Mouse (Mus musculus) c-Kit-positive CD71-negative TER-119-negative erythroid progenitor cells, embryonic 14.5 days (primary cell): ENCODE data around the gene Gdf7.

Experiments
- DNase-seq: peaks from one replicate; pipeline ENCODE4 v3.0.0-alpha.2; 2013; ENCODE audit warnings: low read depth

The Gdf7 gene

DNA sequence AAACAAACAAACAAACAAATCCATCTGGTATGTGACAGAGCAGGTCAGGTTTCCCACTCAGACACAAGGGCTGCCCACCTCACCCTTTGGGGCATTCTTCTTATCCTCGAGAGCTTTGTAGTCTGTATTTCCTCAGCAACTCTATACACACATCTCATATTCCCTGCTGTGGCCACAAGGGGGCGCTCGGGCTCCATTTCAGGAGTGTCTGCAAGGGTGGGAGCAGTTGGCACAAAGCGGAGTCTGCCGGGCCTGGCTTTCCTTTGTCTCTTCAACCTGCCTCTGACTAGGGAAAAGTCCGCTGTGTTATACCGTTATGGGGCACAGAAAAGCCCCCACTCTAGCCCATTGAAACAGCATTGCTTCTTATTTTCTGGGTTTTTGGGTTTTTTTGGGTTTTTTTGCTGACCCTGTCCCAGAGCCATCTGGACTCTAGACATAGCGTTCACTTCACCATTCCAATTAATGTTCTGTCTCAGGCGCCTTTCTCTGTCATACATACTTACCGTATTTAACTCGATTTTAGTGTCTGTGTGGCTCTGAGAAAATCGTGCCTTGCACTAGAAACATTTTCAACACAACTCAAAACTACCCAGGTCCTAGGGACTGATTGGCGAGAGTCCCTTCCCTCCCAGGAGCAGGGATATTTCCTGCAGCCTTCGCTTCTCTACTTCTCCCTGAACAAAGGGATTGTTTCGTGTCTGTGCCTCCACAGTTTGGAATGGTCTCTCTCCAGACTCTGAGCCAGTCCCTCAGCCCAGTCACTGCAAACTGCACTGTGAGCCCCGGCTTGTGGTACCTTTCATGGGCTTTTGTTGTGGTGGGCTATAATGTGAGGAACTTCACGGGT is 25.3 kb upstream of the Gdf7 start:
- peak; percentile 91 for DNase-seq

DNA sequence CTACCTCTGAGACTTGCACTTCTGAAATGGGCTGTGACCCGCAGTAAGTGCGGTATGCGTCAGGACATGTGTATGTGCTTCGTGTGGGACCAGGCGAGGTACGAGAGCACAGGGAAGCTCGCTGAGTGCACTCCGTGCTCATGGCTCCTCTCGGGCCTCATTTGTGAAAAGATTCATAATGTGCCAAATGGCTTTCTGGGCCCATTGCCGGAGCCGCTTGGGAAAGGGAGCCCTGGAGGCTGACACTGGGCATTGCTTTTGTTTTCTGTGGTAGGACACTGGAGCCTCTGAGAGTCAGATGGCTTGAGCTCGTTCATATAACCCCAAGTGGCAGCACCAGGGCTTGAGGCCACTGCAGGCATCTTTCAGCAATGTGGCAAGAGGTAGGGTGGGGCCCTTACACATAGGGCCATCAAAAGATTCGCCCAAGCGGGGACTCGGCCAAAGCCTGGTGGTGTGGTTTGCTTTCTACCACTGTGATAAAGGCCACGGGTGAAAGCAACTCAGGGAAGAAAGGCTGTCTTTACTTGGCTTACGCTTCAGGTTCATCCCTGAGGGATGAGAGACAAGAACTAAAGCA is 24.3 kb upstream of the Gdf7 start:
- no peak for DNase-seq

DNA sequence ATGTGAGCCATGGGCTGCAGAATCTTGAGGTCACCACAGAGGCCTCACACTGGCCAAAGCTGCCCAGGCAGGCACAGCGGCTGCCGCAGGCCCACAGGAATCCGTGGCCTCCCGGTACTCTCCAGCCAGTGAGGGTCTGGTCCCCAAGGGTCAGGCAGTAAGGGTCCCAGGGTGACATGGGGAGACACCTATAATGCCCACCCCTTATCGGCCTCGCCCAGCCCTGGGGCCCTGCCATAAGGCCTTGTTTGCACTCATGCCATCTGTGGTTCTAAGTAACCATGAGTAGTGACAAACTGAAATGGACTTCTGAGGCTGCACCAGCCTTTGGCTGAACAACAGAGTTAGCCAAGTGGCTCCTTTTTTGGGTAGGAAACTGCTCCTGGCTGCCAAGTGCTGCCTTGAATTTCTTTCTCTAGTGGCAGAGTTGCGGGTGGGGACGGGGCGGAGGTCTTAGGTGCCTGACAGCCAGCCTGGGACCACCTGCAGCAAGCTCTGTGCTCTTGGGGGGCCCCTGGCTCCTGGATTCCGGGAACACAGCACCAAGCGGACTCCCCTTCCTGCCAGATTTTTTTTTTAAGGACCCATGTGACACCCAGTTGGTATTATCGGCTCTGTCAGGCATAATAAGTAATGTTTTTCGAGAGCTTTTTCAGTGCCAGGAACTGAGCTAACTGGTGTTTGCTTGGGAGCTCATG is 23.6 kb upstream of the Gdf7 start:
- no peak for DNase-seq

DNA sequence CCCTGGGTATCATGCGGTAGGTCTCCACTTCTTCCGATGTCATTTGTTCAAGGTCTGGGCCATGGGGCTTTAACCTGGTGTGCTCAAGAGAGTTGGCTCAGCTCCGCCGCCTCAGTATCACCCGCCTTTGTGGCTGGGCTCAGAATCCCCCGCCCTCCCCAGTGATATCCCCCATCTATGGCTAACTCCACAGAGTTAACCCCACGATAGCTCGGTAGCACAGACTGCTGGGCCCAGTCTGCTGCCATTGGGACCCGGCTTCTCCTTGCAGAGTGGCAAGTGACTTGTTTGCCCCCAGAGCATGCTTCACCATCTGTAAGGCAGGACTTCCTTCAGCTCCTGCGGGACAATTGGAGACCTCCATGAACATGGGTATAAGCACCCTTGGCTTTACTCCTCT is 22.3 kb upstream of the Gdf7 start:
- DNase-seq, result no peak

DNA sequence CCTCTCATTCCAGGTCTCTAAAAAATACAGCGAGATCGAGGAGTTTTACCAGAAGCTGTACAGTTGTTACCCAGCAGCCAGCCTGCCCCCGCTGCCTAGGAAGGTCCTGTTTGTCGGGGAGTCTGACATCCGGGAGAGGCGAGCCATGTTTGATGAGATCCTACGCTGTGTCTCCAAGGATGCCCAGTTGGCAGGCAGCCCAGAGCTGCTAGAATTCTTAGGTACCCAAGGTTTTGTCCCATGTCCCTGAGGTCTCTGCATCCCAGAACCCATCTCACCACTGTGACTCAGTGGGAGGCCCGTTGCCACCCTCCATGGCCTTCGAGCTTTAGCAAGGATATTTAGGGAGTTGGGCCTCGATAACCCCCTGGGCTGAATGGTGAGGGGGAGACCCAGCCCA is 19.8 kb upstream of the Gdf7 start:
- DNase-seq, result no peak

DNA sequence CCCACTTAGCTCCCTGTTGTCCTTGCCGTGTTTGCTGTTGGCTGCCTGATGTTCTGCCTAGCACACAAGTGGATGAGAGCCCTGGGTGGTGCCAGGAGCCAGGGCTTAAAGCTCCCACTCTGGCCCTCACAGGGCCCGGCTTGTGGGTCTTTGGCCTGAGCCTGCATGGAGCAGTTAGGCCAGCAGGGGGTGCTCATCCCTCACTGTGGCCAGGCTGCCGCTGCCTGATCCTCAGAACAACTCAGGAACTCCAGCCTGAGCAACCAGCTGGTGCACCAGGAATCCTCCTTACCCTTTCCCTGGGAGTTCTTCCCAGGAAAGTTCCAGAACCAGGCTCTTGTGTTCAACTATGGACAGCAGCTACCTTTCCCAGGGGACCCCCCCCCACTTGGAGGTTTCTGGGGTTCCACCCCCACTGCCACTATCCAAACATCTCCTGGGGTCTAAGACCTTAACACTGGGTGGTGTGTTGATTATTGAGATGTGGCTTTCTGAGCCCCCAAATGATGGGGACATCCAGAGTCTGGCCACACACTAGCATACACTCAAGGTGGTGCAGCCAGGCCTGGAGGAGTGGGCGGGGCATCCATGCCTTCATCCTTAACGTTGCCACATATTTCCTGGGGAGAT is 18.4 kb upstream of the Gdf7 start:
- peak; percentile 32 for DNase-seq

DNA sequence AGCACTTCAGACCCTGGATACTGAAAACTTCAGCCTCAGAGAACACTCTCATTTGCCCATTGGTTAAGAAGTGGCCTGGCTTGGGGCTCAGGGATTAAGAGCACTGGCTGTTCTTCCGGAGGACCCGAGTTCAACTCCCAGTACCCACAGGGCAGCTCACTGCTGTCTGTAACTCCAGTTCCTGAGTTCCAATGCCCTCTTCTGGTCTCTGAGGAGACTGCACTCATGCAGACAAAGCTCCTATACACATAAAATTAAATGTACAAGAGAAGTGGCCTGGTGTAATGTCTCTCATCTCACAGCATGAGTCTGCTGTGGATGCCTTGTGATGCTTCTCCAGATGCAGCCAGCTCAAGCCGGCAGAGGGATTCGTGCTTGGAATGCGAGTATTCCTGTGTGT is 14.8 kb upstream of the Gdf7 start:
- no peak for DNase-seq

DNA sequence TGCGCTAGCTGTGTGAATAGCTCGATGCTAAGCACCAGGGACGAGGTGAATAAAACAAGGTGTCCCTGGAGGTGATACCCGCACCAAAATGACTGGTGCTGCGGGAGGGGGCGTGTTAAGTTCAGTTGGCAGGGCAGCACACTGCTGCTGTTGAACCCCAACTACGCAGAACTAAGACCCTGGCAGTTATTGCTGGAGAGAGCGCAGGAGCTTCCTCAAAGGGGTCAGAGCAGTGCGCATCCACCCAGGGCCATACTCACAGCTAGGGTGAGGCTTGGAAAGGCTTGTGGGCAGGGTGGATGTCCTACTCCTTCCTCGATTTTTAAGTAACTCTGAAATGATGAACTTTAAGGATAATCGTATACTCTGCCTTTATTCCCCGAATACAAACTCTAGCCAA is 12.0 kb upstream of the Gdf7 start:
- no peak for DNase-seq

DNA sequence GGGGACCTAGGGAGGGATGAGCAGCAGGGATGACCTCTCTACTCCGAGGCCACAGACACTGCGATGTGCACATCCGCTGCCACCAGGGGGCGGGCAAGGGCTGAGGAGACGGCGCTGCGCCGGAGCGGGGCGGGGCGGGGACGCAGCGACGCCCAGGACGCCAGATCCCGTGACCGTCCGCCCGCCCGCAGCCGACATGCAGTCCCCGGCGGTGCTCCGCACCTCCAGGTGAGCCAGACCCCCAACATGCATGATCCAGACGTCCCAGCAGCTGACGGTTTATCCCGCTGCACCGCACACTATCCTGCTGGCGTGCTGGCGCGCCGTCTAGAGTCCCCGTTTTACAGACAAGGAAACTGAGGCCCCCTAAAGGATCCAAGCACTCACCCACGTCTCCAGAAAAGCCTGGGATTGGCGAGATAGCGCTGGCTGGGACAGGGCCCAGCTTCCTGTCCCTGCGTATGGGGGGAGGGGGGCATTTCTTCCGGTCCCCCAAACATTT is 11.6 kb upstream of the Gdf7 start, which contains the start of gene Hs1bp3:
Hs1bp3 (plus strand) TSS at position 163 of the 502 bp plus-strand sequence.
- DNase-seq, result peak; percentile 74

DNA sequence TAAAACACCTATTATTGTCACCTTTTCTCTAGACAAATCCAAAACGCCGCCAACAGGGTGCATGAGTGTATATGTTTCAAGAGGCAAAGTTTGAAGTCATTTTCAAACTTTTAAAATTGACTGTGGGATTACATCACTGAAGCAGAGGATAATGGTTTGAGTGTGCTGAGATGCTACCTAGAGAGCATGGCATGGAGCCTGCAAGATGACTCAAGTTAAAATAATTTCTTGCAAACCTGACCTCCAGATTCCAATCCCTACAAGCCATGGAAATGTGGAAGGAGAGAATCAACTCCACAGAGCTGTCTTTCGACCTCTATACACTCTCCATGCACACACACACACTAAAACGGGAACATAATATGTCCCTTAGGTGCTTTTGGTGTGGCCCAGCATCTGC is 10.5 kb upstream of the Gdf7 start:
- no peak for DNase-seq

DNA sequence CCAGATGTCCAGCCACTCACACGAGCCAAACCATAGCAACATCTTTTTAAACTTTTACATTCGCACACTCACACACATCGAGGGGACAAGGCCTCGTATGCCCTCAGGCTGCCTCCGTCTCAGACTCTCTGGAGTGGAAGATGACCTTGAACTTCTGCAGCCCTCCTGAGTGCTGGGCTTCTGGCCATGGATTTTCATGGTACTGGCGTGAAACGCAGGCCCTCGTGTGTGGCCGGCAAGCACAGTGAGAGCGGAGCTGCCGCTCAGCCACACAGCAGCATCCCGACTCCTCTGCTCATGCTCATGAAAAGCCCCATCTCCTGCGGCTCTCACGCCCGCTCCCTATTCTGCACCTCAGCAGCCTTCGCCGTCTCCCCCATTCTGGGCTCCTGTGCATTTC is 9.2 kb upstream of the Gdf7 start:
- DNase-seq, result no peak

DNA sequence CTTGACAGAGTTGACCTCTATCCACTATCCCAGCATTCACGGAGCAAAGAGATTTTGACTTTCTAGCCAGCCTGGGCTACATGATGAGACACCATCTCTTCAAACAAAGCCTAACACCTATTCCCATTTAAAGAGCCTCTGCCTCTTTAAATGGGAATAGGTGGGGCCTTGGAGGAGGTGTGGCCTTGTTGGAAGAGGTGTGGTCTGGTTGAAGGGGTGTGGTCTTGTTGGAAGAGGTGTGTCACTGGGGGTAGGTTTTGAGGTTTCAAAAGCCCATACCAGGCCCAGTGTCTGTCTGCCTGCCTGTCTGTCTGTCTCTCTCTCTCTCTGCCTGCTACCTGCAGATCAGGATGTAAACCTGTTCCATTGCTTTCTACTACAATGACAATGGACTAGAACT is 5.2 kb upstream of the Gdf7 start:
- no peak for DNase-seq

DNA sequence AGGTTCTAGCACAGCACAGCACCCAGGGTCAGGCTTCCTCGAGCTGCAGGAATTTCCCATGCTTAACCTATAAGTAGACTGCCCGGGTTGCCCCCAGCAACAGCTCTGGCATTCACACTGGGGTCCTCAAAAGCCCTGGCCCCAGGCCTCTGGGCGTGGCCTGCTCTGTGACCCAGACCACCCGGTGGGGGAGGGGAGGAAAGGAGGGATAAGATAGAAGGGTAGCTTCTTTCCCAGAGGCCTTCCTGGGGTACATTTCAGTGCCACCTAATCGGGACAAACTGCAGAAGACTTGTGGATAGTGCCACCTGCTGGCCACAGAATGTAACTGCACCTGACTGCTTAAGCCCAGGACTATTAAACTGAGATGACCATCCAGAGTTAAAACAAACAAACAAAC is 4.7 kb upstream of the Gdf7 start:
- peak; percentile 50 for DNase-seq

DNA sequence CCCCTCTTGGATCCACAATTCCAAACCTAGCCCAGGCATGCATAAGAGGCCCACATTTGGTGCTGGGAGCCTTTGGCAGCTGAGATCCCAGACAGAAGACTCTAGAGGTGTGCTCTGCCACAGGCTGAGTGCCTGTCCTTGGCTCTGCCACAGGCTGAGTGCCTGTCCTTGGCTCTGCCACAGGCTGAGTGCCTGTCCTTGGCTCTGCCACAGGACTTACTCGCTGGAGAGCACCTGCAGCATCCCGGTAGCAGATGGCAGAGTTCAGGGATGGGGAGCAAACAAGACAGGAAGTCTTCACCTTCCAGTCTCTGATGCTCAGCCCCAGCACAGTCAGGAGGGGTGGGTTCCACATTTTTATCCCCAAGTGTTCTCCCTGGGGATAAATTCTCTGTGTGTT is 3.5 kb upstream of the Gdf7 start:
- DNase-seq, result no peak

DNA sequence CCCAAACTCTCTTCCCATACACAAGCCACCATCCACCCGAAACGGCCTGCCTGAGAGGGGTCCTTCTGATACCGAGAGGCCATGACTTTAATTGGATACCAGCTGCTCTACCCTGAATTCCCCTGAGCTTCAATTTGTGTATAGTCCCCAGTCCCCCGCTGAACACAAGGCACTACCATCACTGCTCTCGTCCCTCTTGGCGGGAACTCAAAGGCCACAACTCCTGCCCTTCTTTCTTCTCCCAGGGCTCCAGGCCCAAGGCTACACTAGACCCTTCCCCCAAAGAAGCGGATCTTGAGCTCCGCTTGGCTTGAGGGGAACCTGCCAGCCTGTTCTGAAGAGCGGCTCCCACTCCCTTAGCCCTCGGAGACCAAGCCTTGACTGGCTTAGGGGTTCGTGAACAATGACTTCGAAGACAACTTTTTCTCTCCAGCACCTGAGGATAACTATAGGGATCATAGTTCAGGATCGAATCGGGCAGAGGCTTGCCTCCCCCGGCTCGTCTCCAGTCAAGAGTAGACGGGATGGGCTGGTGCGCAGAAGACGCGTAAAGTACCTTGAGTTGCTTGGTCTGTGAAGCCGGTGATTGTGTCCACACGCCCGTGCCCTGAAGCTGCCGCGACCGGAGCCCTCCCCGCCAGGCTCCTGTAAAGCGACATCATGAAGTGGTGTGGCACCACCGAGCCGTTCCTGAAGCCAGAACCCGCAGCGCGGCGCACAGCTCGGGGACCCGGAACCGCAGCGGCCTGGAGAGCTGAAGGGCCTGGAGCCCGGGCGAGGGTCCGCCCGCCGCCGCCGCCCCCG is 541 bp downstream of the Gdf7 start:
- no peak for DNase-seq

DNA sequence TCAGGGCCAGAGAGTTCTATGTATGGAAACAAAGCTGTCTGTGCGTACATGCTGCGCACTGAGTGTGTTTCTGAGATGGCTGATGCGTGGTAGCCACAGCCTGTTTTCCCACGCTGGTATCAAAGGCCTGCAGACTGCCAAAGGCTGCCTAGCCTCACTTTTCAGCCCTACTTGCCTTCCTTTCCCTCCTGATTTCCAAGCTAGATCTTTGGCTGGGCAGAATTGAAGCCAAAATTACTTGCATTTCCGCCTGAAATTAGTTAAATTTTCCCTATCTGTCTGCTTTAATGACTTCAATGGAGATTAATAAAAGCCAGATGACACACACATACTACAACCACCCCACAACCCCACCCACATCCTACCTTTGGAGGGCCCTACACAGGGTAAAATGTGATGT is 1.2 kb downstream of the Gdf7 start:
- no peak for DNase-seq

DNA sequence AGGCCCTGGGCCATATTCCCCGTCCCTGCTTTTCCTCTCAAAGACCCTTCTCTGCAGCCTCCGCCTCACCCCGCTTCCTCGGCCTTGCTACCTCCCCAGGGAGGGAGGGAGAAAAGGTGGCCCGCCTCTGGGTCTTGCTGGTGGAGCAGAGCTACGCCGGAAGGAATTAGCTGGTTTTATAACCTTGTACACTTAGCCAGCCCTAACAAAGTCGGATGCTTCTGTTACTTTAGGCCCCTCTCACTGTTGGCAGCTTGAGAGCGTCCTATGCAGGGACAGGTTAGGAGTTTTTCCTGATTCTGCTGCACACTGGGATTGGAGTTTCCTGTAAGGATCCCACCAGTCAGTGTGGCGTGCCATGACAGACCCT is 1.7 kb downstream of the Gdf7 start:
- no peak for DNase-seq

DNA sequence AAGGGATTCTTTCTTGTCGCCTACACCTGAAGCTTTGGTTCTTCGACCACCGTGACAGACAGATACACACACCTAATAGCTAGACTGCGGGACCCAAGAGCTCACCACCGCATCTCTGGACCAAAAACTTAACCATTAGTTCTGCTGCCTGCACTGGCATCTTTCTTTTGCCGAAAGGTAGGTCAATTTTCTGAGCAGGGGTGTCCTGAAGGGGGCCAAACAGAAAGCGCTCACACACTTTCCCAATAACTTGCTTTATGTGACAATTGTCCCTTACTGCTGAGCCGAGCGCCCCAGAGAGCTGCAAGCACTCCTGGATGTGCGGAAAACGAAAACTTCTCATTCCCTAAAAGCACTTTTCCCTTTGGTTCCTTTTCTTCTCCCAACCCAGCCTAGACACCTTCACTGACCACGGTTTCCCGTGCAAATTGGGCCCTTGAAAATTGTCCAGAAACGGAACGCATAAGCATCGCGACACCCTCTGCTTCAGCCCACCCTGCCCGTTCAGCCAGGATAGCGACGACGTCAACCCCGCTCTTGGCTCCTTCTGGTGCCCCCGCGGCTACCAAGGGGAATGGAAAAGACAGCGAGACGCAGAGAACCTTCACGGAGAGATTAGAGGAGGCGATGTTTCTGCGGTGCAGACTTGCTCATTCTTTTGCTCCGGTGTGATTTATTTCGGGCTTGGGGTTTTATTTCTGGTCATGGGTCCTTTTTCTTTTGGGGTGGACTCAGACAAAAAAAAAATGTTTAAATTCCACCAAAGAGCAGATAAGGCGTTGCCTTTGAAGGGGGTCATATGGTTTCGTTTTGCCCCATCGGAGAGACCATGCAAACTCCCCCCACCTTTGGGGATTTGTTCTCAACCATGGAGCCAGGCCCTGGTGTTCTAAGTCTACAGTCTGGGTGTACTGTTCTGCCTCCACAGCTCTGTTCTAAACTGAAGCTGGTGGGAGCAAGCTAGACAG is 2.3 kb downstream of the Gdf7 start:
- DNase-seq, result no peak

DNA sequence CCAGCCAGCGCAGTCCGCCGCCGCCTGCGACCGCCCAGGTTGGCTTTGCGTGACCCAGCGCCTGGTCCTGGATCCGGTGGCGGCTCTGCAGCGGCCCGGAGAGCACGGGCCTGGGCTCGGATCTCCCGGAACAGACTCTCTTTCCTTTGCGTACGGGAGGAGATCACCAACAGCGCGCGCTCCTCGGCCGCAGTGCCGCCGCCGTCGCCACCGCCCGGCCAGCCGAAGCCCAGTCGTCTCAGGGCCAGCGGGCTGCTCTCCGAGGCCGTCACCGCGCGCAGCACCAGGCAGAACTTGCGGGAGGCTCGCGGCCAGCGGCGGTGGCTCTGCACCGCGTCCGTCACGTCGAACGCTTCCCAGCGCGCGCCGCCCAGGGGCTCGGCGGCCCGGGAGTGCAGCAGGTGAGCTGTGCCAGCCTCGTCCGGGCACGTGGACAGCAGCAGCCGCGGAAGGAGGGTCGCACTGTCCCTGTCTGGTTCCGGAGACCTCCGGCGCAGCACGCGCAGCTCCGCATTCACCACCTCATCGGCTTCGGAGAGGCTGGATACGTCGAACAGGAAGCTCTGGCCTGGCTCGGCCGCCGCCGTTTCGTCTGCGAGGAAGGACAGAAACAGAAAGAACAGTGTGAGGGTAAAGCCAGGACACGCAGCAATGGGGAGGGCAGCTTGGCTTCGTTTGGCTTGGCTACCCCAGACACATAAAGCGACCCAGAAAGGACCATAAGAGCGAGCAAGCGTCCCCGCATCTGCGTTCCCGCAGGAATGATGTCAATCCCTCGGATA is 3.2 kb downstream of the Gdf7 start:
- DNase-seq, result no peak
